Mouse (Mus musculus) CD4-positive naive resting alpha-beta T cell, adult 76 days (primary cell): ENCODE results near the gene Fgf3. TPM values are rescaled to one million over a fixed set of nuclear protein-coding genes. Genes with fewer than 3 reads are reported as not detected.

Source experiments
- total RNA-seq: library from RNA; stranded (reverse); gene quantifications from one replicate; pipeline ENCODE4 v1.2.4, GENCODE M21; 2023

Fgf3 gene
- total RNA-seq = not detected

GRCm38 (mm10) chr7:144837891-144838488 lies at the start of gene Fgf3:
Fgf3 (plus strand) TSS chr7:144838083.

DNA sequence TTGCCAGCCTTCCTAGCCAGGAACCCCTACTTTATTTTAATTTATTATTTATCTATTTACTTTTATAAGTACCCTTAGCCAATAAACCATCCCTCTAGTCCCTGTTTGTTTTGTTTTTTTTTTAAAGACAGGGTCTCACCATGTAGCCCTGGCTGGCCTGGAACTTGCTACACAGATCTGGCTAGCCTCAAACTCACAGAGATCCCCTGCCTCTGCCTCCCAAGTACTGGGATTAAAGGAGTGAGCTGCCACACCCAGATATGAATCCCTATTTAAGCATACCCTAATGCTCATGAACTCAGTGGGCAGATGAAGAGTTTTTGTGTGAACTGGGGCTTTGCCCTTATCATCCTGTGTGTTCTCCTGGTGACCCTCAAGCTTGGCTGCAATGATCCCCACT lies 9.2 kb downstream of the Fgf3 start, which contains the start of gene Fgf4:
TSS of gene Fgf4 (plus strand) at position 301 of the 400 bp plus-strand sequence.

Other genes with a start within 250 kb of the Fgf3 start
- 0.56 TPM for gene Ano1, start 86.1 kb upstream of the Fgf3 start, total RNA-seq
- gene Fgf4, start 9.3 kb downstream of the Fgf3 start, total RNA-seq = not detected
- gene Fgf15, start 58.4 kb downstream of the Fgf3 start, total RNA-seq = not detected
- 40.7 TPM for gene LTO1, start 77.0 kb downstream of the Fgf3 start, total RNA-seq
- gene Ccnd1, start 101.8 kb downstream of the Fgf3 start, total RNA-seq = 1.8 TPM